Mouse (Mus musculus) 3T3-L1 (cell line): ENCODE results near the gene Rab22a.
A peak's percentile ranks its signal among the peaks of the same experiment; 100 is the strongest.

Experiments used
- DNase-seq: peaks from one replicate; pipeline ENCODE4 v3.0.0-alpha.2; 2015; ENCODE audit warnings: low read depth, low spot score

The Rab22a gene

GRCm38 (mm10) chr2:173666876-173667275 is 7.3 kb downstream of the Rab22a start:
- no peak for DNase-seq

DNA sequence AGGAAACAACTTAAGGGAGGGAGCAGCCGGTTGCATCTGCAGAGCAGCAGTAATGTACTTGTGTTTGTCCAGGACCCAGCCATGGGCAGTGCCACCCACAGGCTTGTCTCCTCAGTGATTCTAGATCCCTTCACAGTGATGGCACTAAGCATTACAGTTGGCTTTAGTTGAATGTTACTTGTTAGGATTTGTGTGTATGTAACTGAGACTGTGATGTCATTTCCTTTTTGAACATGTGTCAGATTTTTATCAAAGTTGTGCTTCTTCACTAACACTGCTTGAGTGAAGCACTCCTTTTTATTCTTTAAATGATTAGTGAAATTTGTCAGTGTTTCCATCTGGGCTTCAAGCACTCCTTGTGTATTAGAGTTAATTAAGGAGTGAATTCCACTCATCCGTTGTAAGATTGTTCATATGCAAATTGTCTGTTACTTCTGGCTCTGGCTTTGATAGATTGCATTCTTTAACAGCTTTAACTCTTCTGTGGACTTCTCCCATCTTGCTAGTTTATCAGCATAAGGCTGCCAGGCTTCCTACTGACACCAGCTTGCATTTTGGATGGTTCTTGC is 12.9 kb downstream of the Rab22a start:
- DNase-seq = no peak

- DNase-seq = peak; percentile 86
These were observed 13.9 kb downstream of the Rab22a start for GRCm38 (mm10) chr2:173673469-173673868.

DNA sequence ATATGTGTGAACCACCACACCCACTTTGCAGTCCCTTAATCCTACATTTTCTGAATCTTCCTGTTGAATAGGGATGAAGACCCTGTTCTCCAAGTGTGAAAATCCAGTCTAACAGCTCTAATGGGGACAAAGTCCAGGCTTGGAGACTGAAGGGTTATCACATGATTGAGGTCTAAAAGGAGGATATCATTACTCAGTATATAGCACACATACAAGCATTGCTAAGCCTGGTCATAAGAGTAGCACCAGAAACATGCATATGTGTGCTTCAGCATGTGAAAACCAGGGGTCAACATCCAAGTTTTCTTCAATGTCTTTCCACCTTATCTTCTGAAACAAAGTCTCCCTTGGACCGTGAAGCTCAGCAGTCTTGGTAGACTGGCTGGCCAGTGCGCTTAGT is 19.0 kb downstream of the Rab22a start:
- no peak for DNase-seq

DNA sequence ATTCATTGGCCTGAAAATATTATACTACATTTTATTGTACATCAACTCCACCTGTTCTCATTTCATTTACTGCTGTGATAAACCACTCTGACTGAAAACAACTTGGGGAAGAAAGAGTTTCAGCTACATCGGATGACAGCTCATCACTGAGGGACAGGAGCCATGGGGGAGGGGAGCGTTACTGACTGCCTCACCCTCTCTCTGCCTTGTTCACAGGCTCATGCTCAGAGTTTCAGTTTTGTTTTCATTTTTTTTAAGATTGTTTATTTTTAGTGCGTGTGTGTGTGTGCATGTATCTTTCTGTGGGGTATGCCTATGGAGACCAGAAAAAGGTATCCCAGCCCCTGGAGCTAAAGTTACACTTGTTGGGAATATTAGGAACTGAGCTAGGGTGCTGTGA is 19.7 kb downstream of the Rab22a start:
- DNase-seq = no peak

GRCm38 (mm10) chr2:173680153-173680552 is 20.6 kb downstream of the Rab22a start:
- peak; percentile 65 for DNase-seq

- DNase-seq = no peak
These were observed 23.2 kb downstream of the Rab22a start for GRCm38 (mm10) chr2:173682773-173683172.

GRCm38 (mm10) chr2:173685781-173686361 is 26.3 kb downstream of the Rab22a start:
- DNase-seq = no peak

DNA sequence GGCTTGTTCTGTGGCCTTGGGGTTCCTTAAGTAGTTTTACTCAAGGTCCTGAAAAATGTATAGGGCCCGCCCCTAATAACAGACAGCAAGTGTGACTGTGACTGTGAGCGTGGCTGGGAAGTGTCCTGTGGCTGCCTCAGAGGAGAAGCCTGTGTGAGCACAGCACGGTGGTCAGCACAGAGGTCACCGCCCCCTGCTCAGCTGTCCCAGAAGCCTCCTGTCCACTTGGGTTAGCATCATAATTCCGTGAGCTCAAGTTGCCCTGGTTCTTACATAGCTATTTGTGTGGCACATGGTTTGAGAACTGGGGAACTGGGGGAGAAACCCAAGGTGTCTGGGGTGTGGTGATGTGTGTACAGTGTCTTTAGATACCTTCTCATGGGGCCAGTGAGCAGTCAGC is 27.8 kb downstream of the Rab22a start:
- no peak for DNase-seq

DNA sequence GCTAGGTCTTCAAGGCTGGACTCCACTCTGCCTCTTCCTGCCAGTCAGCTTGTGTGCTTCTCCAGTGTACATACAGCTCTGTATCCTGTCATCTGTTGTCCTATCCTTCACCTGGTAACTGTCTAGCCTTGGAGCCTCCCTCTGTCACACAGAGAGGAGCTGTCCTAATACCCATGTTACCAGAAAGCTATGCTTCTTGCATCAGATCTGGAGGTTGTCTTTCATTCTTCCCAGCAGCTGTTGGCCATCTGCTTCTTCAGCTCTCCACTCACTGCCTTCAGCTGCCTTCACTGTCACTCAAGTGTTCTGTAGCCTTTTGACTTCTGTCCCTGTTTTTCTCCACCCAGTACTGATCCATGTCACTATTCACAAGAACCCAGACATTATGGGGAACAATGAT is 30.3 kb downstream of the Rab22a start:
- peak; percentile 48 for DNase-seq

DNA sequence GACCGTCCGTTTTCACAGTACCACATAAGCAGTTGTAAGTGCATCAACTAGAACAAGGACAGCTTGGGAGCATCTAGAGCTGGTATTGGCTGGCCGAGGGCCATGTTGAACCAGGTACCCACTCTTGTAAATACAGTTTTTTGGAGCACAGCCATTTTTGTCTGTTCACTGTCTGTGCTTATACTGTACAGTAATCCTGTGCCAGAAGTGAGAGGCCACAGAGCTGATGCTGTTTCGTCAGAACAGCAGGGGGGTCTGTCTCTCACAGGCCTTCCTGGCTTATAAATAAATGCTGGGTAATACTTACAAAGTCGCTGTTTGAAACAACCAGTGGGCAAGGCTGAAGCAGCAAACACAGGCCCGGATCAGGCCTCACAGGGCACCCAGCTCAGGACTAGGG is 32.2 kb downstream of the Rab22a start:
- no peak for DNase-seq

- no peak for DNase-seq
These were observed 33.1 kb downstream of the Rab22a start for GRCm38 (mm10) chr2:173692693-173693092.

- DNase-seq = peak; percentile 67
These were observed 39.3 kb downstream of the Rab22a start for GRCm38 (mm10) chr2:173698850-173699249.

DNA sequence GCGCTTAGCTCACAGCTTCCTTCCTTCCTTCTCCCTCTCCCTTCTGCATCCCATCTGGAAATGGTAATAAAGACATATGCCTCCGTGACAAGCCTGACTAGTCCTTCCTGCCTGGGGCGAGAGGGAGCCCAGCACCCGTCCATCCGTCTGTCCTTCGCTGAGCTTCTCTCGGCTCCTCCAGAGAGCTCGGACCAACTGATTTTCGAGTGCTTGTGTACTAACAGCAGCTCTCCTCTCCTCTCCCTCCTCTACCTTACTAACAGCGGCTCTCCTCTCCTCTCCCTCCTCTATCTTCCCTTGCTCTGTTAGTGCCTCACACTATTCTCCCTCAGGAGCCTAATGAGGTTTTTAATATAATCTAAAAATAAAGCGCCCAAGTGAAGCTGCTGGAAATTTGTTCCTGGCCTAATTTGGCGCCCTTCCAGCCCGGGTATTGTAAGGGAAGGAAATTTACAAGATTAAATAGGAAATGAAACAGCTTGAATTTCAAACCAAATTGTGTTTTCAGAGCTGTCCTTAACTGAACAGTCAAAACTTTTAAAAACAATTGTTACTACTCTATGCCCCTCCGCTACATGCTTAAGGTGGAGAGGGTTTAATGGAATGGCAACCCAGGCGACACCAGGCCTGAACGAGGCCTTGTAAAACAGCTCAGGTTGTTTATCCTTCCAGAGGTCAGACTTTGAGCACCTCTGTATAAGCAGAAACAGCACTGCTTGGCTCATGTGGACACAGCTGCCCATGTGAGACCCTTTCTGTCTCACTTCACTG is 42.7 kb downstream of the Rab22a start:
- DNase-seq = no peak

GRCm38 (mm10) chr2:173702867-173703237 is 43.3 kb downstream of the Rab22a start:
- DNase-seq = no peak

DNA sequence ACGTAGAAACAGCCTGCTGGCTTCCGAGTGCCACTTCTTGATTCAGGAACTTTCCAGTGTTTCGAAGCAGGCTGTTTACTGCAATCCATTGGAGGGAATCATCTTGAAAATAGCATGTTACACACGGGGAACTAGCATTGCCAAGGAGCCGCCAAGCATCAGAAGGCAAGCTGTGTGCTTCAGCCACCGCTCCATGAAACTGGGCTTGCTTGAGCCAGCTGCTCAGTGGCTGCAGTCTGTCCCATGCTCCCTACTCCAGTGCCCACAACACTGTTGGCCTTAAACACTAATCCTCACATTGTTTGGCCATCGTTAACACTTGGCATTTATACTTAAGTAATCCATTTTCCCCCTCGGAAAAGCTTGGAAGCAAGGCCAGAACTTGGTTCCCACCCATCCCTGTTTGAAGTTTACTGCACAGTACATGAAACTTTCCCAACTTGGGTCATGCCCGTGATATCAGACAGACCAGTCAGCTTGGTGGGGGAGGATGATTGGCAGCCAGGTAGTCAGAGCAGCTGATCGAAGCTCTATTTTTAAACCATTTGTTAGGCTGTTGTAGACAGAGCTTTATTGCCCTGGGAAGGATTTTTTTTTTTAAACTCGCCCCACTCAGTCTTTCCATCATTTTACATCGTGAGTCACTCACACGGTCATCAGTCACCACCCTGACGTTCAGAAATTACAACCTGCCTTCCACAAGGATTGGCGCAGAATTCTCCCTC is 46.4 kb downstream of the Rab22a start:
- peak; percentile 39 for DNase-seq

- peak; percentile 40 for DNase-seq
These were observed 48.1 kb downstream of the Rab22a start for GRCm38 (mm10) chr2:173707626-173708025.

GRCm38 (mm10) chr2:173710193-173710592 is 50.6 kb downstream of the Rab22a start:
- DNase-seq = no peak

GRCm38 (mm10) chr2:173712656-173713055 is 53.1 kb downstream of the Rab22a start:
- no peak for DNase-seq

GRCm38 (mm10) chr2:173713241-173713640 is 53.7 kb downstream of the Rab22a start:
- DNase-seq = peak; percentile 26

DNA sequence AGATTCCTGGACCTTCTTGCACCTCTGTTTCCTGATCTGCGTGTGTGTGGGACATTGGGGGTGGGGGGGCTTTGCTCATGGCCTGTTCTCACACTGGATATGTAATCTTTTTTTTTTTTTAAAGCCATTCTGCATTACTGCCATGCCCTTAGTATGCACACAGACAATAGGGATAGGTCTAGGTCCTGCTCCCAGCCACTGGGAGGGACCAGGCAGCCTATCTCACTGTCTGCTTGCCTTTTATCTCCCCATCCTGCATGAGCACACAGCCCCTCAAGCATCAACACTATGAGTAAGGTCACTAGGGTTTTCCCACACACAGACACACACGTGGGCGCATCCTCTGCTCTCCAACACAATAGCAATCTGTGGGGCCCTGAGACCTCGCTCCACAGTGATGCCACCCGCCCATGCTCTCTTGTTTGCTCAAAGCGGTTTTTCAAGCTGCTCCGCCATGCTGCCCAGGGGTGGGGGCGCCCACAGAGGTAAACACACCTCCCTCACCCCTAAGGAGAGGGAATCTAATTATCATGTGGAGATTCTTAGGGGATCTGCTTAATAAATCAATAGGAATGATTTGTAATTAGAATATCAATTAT is 55.2 kb downstream of the Rab22a start:
- DNase-seq = no peak

DNA sequence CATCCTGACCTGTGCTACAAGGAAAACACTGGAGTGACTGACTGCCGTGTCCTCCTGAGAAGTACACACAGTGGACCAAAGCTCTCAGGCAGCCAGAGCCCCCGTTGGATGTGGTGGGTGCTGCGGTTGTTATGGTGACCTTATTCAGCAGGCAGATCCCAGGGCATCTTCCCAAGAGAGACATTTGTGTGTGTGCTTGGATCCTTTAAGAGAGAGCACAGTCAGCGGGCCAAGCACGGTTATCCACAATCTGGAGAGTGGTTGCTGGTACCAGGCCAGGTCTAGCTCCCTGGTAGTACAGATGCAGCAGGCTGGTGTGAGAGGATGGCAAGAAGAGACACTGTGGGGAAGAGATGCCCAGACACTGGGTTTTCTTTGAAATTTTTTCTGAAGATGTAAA is 57.4 kb downstream of the Rab22a start:
- DNase-seq = no peak
